Mouse (Mus musculus) embryonic facial prominence, embryonic 13.5 days (tissue): ENCODE data around the gene Stxbp6. TPM values are rescaled to one million over a fixed set of nuclear protein-coding genes. Genes with fewer than 3 reads are reported as not detected.
"Not testable (repeated sequence)": the region's sequence is repeated elsewhere in the genome, so short reads cannot be mapped to it uniquely, and the experiment has no call there.

Experiments
- ATAC-seq: fragments of 200-750 bp; cut with Nextera tagmentation; 2 replicates; pipeline ENCODE4 v1.8.0; 2017; ENCODE audit warnings: low read depth; ENCODE audit not compliant: insufficient number of reproducible peaks, insufficient read depth, low FRiP score, low TSS enrichment
- H3K27ac ChIP-seq: fragments of 300-500 bp; sonication (generic); 2 replicates; pipeline ENCODE4 v1.5.1; 2015; ENCODE audit warnings: moderate library complexity, mild to moderate bottlenecking, inconsistent platforms
- H3K27me3 ChIP-seq: fragments of 300-500 bp; sonication (generic); 2 replicates; pipeline ENCODE4 v1.6.1; 2015; ENCODE audit warnings: mild to moderate bottlenecking, inconsistent platforms
- H3K36me3 ChIP-seq: fragments of 300-500 bp; sonication (generic); 2 replicates; pipeline ENCODE4 v1.6.1; 2015; ENCODE audit warnings: mild to moderate bottlenecking, inconsistent platforms
- H3K4me1 ChIP-seq: fragments of 300-500 bp; sonication (generic); 2 replicates; pipeline ENCODE4 v1.6.1; 2015; ENCODE audit warnings: inconsistent platforms
- H3K4me2 ChIP-seq: fragments of 300-500 bp; sonication (generic); 2 replicates; pipeline ENCODE4 v1.6.1; 2015; ENCODE audit warnings: moderate library complexity, mild to moderate bottlenecking, inconsistent platforms
- H3K4me3 ChIP-seq: fragments of 300-500 bp; sonication (generic); 2 replicates; pipeline ENCODE4 v1.5.1; 2015; ENCODE audit warnings: mild to moderate bottlenecking, inconsistent platforms
- H3K9ac ChIP-seq: fragments of 300-500 bp; sonication (generic); 2 replicates; pipeline ENCODE4 v1.6.1; 2015; ENCODE audit warnings: mild to moderate bottlenecking, inconsistent platforms
- H3K9me3 ChIP-seq: fragments of 300-500 bp; sonication (generic); 2 replicates; pipeline ENCODE4 v1.6.1; 2016; ENCODE audit warnings: inconsistent platforms
- WGBS: fragments of 180-500 bp; shearing (Covaris S2); methylation state at CpG from one replicate; pipeline ENCODE4 v1.1.7; 2015; ENCODE audit warnings: mixed read lengths; 5-methylcytosine and 5-hydroxymethylcytosine counted together
- polyA plus RNA-seq: library from polyadenylated mRNA; unstranded; fragments of >200 nt; fragmentation: Nextera tagmentation; extraction: Ambion mirVana; gene quantifications from 2 replicates; pipeline ENCODE4 v1.2.1, GENCODE M21; 2015

The Stxbp6 gene
- polyA plus RNA-seq, 1 experiment from 2014 or later, result 10.2 TPM

- no peaks in the 10 kb centered on the region for H3K36me3 ChIP-seq
- no peak for ATAC-seq
- no peaks in the 10 kb centered on the region for H3K9me3 ChIP-seq
- 86% methylated on average over 5 of the region's 5 CpGs for WGBS
- H3K4me3 ChIP-seq, result no peak overlapping the region
- H3K9ac ChIP-seq, result no peak overlapping the region
- H3K27me3 ChIP-seq, result no peaks in the 10 kb centered on the region
- no peak overlapping the region for H3K27ac ChIP-seq
- H3K4me2 ChIP-seq, result no peak overlapping the region
- no peaks in the 10 kb centered on the region for H3K4me1 ChIP-seq
Observed at GRCm38 (mm10) chr12:45053319-45053718, 21.2 kb downstream of the Stxbp6 start.

- H3K4me2 ChIP-seq, result no peak overlapping the region
Observed at GRCm38 (mm10) chr12:45052860-45053259, 21.6 kb downstream of the Stxbp6 start.

GRCm38 (mm10) chr12:45049894-45050293, 24.6 kb downstream of the Stxbp6 start:
- no peak for ATAC-seq

More at GRCm38 (mm10) chr12:45052860-45053259, 21.6 kb downstream of the Stxbp6 start:
- H3K4me1 ChIP-seq, result no peaks in the 10 kb centered on the region
- no peak for ATAC-seq
- no peaks in the 10 kb centered on the region for H3K36me3 ChIP-seq
- no peaks in the 10 kb centered on the region for H3K9me3 ChIP-seq
- H3K27ac ChIP-seq, result no peak overlapping the region
- H3K4me3 ChIP-seq, result no peak overlapping the region
- 88% methylated on average over 5 of the region's 5 CpGs for WGBS
- H3K9ac ChIP-seq, result no peak overlapping the region
- no peaks in the 10 kb centered on the region for H3K27me3 ChIP-seq

GRCm38 (mm10) chr12:45047711-45048110, 26.8 kb downstream of the Stxbp6 start:
- not testable (repeated sequence) for H3K9ac ChIP-seq, H3K4me3 ChIP-seq, H3K36me3 ChIP-seq, ATAC-seq, H3K4me1 ChIP-seq, H3K27ac ChIP-seq, H3K4me2 ChIP-seq, H3K27me3 ChIP-seq, H3K9me3 ChIP-seq
- WGBS, result 23% methylated on average over 9 of the region's 9 CpGs

More at GRCm38 (mm10) chr12:45049894-45050293, 24.6 kb downstream of the Stxbp6 start:
- no peaks in the 10 kb centered on the region for H3K36me3 ChIP-seq
- H3K4me3 ChIP-seq, result no peak overlapping the region
- H3K27me3 ChIP-seq, result no peaks in the 10 kb centered on the region
- H3K4me1 ChIP-seq, result no peaks in the 10 kb centered on the region
- no peak overlapping the region for H3K9ac ChIP-seq
- H3K4me2 ChIP-seq, result no peak overlapping the region
- no peaks in the 10 kb centered on the region for H3K9me3 ChIP-seq
- no peak overlapping the region for H3K27ac ChIP-seq
- WGBS, result 81% methylated on average over 9 of the region's 9 CpGs

- Histone ChIP-seq H3K9ac (no peak overlapping the region), H3K9me3 (no peaks in the 10 kb centered on the region), H3K27me3 (no peaks in the 10 kb centered on the region), H3K27ac (no peak overlapping the region), H3K4me2 (no peak overlapping the region), H3K4me3 (no peak overlapping the region), H3K36me3 (no peaks in the 10 kb centered on the region), H3K4me1 (no peaks in the 10 kb centered on the region)
- no peak for ATAC-seq
- WGBS, result 64% methylated on average over 4 of the region's 4 CpGs
Observed at GRCm38 (mm10) chr12:45047172-45047571, 27.3 kb downstream of the Stxbp6 start.

GRCm38 (mm10) chr12:45044581-45044980, 29.9 kb downstream of the Stxbp6 start:
- no peak overlapping the region for H3K4me2 ChIP-seq
- no peak overlapping the region for H3K9ac ChIP-seq
- H3K4me3 ChIP-seq, result no peak overlapping the region
- ATAC-seq, result no peak
- no peak overlapping the region for H3K27ac ChIP-seq
- 65% methylated on average over 1 of the region's 1 CpGs for WGBS
- H3K36me3 ChIP-seq, result no peaks in the 10 kb centered on the region
- no peaks in the 10 kb centered on the region for H3K27me3 ChIP-seq
- no peaks in the 10 kb centered on the region for H3K4me1 ChIP-seq
- no peaks in the 10 kb centered on the region for H3K9me3 ChIP-seq

GRCm38 (mm10) chr12:45042591-45043091, 31.9 kb downstream of the Stxbp6 start:
- ATAC-seq, result no peak
- H3K36me3 ChIP-seq, result no peaks in the 10 kb centered on the region
- 72% methylated on average over 10 of the region's 10 CpGs for WGBS
- no peaks in the 10 kb centered on the region for H3K27me3 ChIP-seq
- H3K4me2 ChIP-seq, result no peak overlapping the region
- no peak overlapping the region for H3K4me3 ChIP-seq
- no peaks in the 10 kb centered on the region for H3K9me3 ChIP-seq
- H3K27ac ChIP-seq, result no peak overlapping the region
- H3K4me1 ChIP-seq, result no peaks in the 10 kb centered on the region
- H3K9ac ChIP-seq, result no peak overlapping the region

GRCm38 (mm10) chr12:45037496-45037895, 37.0 kb downstream of the Stxbp6 start:
- Histone ChIP-seq H3K9me3 (no peaks in the 10 kb centered on the region), H3K4me2 (no peak overlapping the region), H3K27ac (no peak overlapping the region), H3K9ac (no peak overlapping the region), H3K36me3 (no peaks in the 10 kb centered on the region), H3K4me3 (no peak overlapping the region), H3K4me1 (no peaks in the 10 kb centered on the region), H3K27me3 (no peaks in the 10 kb centered on the region)
- ATAC-seq, result no peak
- 79% methylated on average over 1 of the region's 1 CpGs for WGBS

- H3K27me3 ChIP-seq, result no peaks in the 10 kb centered on the region
- no peak overlapping the region for H3K4me3 ChIP-seq
- ATAC-seq, result no peak
- H3K4me1 ChIP-seq, result no peaks in the 10 kb centered on the region
- H3K4me2 ChIP-seq, result no peak overlapping the region
- H3K36me3 ChIP-seq, result no peaks in the 10 kb centered on the region
- no peak overlapping the region for H3K27ac ChIP-seq
- H3K9me3 ChIP-seq, result no peaks in the 10 kb centered on the region
- H3K9ac ChIP-seq, result no peak overlapping the region
- 69% methylated on average over 4 of the region's 4 CpGs for whole genome bisulfite sequencing
Observed at GRCm38 (mm10) chr12:45037091-45037490, 37.4 kb downstream of the Stxbp6 start.

GRCm38 (mm10) chr12:45030681-45031080, 43.8 kb downstream of the Stxbp6 start:
- Histone ChIP-seq H3K36me3 (no peaks in the 10 kb centered on the region), H3K9me3 (no peaks in the 10 kb centered on the region), H3K9ac (no peak overlapping the region), H3K4me2 (no peak overlapping the region), H3K27me3 (no peaks in the 10 kb centered on the region), H3K4me1 (no peaks in the 10 kb centered on the region), H3K27ac (no peak overlapping the region), H3K4me3 (no peak overlapping the region)
- no peak for ATAC-seq
- 88% methylated on average over 3 of the region's 3 CpGs for WGBS

GRCm38 (mm10) chr12:45026347-45026746, 48.2 kb downstream of the Stxbp6 start:
- 59% methylated on average over 1 of the region's 1 CpGs for WGBS
- Histone ChIP-seq H3K27me3 (no peaks in the 10 kb centered on the region), H3K9me3 (no peaks in the 10 kb centered on the region), H3K9ac (no peak overlapping the region), H3K4me3 (no peak overlapping the region), H3K4me2 (no peak overlapping the region), H3K4me1 (no peaks in the 10 kb centered on the region), H3K27ac (no peak overlapping the region), H3K36me3 (no peaks in the 10 kb centered on the region)
- no peak for ATAC-seq

GRCm38 (mm10) chr12:45020018-45020417, 54.5 kb downstream of the Stxbp6 start:
- Histone ChIP-seq H3K9ac (no peak overlapping the region), H3K9me3 (no peaks in the 10 kb centered on the region)
- ATAC-seq, result no peak

More at GRCm38 (mm10) chr12:45020018-45020417, 54.5 kb downstream of the Stxbp6 start:
- Histone ChIP-seq H3K36me3 (no peaks in the 10 kb centered on the region), H3K27ac (no peak overlapping the region), H3K27me3 (no peaks in the 10 kb centered on the region), H3K4me3 (no peak overlapping the region), H3K4me1 (no peaks in the 10 kb centered on the region), H3K4me2 (no peak overlapping the region)
- WGBS, result 91% methylated on average over 3 of the region's 3 CpGs
